Mouse (Mus musculus): ENCODE data around the gene Emg1.

DNA sequence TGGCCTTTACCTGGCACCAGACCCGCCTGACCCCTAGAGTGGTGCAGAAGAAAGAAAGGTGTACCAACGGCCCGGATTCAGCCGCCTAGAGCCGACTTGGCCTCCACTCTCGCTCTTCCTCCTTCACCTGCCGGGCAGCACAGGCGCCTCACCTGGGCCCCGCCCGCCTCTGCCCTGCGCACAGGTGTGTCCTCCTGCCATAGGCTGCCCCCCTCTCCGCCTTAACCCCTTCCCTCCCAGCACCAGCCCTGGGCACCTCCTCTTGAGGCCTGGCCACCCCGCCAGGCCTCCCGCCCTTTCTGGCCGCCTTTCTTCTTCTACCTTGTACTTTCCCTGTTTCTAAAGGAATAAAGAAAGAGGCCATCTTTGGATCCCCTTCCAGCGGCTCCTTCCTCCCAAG is 6.7 kb upstream of the Emg1 start:
- TF ChIP-seq CTCF (IDR thresholded peaks at IDR 0.05; ENCODE audit: low read depth) (no peak), EP300 (optimal IDR thresholded peaks at IDR 0.05) (no peak)
